Mouse (Mus musculus) heart, postnatal 14 days (tissue): ENCODE results near the gene Acer3. TPM values are rescaled to one million over a fixed set of nuclear protein-coding genes. Genes with fewer than 3 reads are reported as not detected.
A peak's percentile ranks its signal among the peaks of the same experiment; 100 is the strongest.

Experiments
- DNase-seq, 2 experiments: peaks; one replicate each; pipeline ENCODE4 v3.0.0; 2021 to 2022
- intact Hi-C: fragments of 180-260 bp; cut with DNase I; formaldehyde crosslinking; loops from one replicate; pipeline ENCODE4 v1.15.1; 2025
- long read RNA-seq, 2 experiments: library from polyadenylated mRNA; stranded (forward); transcript quantifications; one replicate each; pipeline ENCODE4 v2.0.0; 2021
- total RNA-seq, 2 experiments: library from RNA; stranded (reverse); gene quantifications; 2 replicates each; pipeline ENCODE4 v1.2.3; 2021

The Acer3 gene
- total RNA-seq = 10 to 100 TPM in 1 of 2 experiments, 1 to 10 TPM in 1; 9.9 to 11.3 TPM
- long read RNA-seq, experiment 1, full-length matches to known transcripts = 9 of 9 reads
- long read RNA-seq, experiment 1, partial matches to known transcripts = 0 of 9 reads
- long read RNA-seq, experiment 1, other reads (novel, unspliced or antisense) = 0 of 9 reads
- long read RNA-seq, experiment 2, full-length matches to known transcripts = 5 of 6 reads
- long read RNA-seq, experiment 2, partial matches to known transcripts = 0 of 6 reads
- long read RNA-seq, experiment 2, other reads (novel, unspliced or antisense) = 1 of 6 reads

- intact Hi-C loops = no loop called here
These were observed at the start of gene Acer3 for GRCm38 (mm10) chr7:98321083-98321482. Gene Acer3 (minus strand): TSS chr7:98321208.

DNA sequence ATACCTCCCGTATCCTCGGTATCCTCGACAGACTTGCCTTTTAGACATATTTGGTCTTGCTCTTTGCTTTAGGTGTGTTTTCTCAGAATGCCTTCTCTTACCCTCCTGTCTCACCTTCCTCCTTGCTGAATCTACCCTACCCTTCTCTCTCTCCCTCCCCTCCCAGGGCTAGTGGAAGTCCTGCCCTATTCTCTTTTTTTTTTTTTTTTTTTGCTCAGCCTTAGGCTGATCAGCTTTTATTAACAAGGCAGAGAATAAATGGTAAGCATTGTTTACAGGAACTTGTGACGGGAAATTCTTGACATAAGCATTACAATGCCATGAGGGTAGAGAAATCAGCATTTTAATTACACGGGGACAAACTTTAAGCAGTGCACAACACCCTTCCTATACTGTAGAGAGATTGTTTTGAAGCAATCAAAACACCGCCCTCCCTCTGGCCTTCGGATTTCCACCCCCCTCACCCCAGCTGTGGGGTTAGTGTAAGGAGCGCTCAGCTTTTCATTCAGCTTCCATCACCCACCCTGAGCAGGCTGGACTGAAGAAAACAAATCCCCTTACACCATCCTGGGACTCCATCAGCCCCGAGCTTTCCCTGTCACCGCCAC is 48.9 kb upstream of the Acer3 start:
- intact Hi-C loops = no loop called here
- DNase-seq = no peak

More at GRCm38 (mm10) chr7:98321083-98321482, at the start of gene Acer3:
- DNase-seq = no peak

- no peak for DNase-seq
- intact Hi-C loops = no loop called here
These were observed 40.7 kb upstream of the Acer3 start for GRCm38 (mm10) chr7:98361662-98362061.

DNA sequence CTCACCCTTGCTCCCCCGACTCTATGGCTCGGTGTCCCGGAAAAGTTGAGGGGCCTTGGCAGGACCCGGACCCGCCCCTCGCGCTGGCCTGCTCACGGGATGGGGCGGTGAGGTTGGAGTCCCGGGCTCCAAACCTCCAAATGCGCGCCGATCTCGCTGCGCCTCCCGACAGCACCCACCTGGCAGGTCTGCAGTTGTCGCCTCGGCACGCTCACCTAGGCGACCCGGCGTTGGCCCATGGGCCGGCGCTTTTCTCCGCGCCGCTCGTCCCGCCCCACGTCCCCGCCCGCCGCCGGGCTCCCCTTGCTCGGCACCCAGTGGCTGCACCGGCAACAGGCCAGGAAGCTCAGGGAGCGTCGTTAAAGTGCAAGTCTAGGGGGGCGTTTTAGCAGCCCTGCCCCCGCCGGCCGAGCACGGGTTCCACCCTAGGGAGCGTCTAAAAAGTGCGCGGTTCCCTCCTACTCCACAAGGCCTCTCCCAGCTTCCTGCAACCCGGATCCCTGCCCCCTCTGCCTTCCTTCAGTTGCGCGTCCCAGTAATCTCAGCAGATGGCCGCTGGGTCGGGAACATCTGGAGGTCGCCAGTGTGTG is 40.1 kb upstream of the Acer3 start, which contains the start of gene Tsku:
TSS of gene Tsku (minus strand) at position 266 of the 590 bp plus-strand sequence.
- DNase-seq = peak; percentile 94 to 95
- intact Hi-C loops = no loop called here

DNA sequence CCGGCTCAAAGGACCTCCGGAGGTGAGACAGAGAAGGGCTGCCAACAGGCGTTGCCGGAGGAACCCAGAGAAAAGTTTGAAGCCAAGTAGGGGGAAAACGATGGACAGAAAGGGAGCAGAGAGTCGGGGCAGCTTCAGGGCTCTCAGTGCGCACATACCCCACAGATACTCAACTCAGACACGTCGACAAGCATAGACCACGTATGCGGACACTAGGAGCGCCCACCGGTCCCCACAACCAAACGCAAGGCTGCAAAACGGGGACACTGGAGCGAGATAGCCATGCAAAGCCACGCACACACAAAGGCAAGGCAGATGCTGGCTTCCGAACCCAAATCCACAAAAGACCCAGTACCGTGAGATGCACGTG is 39.6 kb upstream of the Acer3 start:
- no peak for DNase-seq
- intact Hi-C loops = no loop called here

DNA sequence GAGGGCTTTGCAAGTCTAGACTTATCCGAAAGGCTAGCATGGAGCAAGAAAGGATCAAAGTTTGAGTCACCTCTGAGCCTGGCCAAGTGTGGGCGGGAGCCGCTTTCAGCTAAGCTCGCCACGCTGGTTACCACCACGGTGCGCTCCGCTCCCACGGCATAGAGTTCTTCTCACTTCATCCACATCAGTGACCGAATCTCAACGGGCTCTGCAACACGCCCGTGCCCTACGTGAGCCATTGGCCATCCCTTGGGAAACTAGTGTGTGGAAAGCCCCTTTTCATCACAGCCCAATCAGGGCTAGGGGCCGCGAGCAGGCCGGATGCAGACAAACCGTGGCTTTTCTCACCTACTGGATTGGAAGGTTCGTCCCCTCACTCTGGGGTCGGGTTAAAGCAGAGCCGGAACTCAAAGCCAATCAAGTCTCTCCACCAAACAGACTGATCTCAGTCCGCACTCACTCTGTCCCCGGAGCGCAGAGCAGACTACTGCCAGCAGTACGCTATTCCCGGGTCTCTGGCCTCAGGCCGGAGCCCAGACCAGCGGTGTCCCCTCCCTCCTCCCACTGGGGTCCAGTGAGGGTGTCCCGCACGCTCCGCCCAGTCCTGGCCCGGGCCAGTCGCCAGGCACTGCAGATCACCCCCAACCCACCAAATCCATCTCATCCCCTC is 39.1 kb upstream of the Acer3 start:
- intact Hi-C loops = loop anchor here (10.0 kb wide), 1 partner anchor 225 kb away; no protein-coding TSS in a partner anchor
- peak; percentile 53 to 58 for DNase-seq

DNA sequence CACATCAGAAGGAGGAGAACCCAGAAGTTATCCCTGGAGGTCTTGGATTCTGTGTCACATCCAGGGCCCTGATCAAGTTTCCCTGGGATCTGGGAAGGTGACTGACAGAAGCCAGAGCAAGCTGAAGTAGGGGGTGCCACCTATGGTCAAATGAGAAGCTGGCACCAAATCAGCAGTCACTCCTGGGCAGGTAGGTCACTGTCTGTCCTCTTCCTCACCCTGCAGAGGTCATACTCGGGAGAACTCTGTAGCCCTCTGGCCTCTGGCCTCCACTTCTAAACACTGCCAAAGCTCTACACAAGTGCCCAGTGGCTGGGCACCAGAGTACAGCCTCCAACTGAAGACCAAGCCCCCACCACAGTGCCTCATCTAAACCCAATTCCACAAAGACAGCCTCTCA is 37.0 kb upstream of the Acer3 start:
- intact Hi-C loops = loop anchor here (10.0 kb wide), 1 partner anchor 227 kb away; no protein-coding TSS in a partner anchor
- DNase-seq = no peak

DNA sequence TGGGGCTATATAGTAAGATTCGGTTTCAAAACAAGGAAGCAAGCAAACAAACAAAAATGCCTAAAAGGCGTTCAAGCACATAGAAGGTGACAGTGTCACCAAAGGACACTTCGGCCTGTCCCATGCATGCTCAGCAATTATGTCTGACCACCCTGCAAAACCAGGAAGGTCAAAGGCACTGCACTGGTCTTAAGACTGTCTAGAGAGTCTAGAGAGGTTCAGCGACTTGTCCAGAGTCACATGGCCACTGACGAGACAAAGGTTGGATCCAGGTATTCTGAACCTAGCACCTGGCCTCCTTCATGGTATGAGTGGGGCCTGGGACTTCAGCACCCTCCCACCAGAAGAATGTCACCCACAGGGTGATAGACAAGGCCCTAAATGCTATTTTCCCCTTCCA is 36.3 kb upstream of the Acer3 start:
- no peak for DNase-seq

GRCm38 (mm10) chr7:98354921-98355310 is 33.9 kb upstream of the Acer3 start:
- intact Hi-C loops = loop anchor here (10.0 kb wide), 1 partner anchor 230 kb away; no protein-coding TSS in a partner anchor
- DNase-seq = no peak

More for the DNA sequence above, 36.3 kb upstream of the Acer3 start:
- intact Hi-C loops = loop anchor here (10.0 kb wide), 1 partner anchor 227 kb away; no protein-coding TSS in a partner anchor

DNA sequence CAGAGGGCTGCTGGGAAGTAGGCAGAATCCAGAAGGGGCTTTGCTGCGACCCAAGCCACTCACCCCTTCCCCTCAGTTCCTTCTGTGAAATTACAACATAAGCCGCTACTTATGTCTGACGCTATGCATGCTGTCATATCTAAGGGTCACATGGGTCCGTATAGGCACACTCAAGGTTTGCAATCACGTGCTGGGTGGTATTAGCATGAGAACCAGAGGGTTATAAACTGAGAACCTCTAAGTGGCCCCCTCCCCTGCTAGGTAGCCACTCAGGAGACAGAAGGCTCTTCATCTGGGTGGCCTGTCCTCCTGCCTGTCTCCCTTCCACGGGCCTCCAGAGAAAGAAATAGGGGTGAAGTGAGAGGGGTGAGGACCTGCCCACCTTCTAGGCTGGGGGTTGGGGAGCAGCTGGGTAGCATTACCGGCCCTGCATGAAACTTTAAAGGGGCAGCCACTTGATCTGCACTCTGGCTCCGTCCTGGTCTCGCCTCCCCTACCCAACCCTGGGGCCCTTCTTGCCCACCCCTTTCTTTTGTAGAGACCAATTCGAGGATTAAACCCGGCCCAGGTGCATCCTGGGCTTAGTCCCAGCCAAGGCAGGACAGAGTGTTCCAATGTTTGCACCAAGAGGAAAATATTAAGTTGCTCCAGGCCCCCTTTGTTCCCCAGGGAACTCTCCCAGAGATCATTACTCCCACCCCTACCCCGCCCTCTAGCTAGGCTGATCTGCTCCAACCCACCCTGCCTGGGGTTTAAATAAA is 33.3 kb upstream of the Acer3 start:
- intact Hi-C loops = loop anchor here (10.0 kb wide), 1 partner anchor 230 kb away; no protein-coding TSS in a partner anchor
- no peak for DNase-seq

DNA sequence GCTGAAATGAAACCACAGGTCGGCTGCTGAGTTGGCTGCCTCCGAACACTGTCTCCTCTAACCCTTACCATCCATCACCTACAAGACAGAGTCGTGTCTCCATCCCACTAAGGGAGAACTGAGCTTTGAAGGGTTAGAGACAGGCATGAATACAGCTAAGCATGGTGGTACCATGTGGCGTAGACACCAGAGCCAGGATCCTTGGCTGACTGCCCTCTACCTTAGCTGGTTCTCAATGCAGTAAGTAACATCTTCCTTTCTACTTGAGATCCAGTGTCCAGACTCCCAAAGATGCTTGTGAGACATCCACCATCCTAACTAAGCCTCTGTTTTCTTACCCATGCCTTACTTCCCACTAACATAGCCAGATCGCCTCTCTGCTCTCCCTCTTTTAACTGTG is 32.6 kb upstream of the Acer3 start:
- DNase-seq = no peak
- intact Hi-C loops = loop anchor here (10.0 kb wide), 1 partner anchor 231 kb away; no protein-coding TSS in a partner anchor

DNA sequence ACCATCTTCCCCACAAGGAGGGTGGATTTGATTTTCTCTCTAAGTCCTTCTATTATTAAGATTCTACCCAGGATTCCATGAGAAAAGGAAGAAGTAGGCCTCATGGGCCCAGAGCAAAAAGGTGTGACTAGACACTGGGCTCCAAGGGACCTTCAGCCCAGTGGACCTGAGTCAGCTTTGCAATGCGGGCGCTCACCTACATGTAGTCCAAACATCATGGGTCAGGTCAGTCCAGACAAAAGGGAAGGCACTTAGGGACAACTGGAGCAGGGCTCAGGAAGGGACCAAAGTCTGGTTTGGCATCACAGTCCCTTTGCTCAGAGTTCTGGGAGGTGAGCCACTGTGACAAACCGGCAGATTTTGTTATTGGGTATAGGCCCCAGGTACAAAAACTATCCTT is 30.5 kb upstream of the Acer3 start:
- DNase-seq = no peak
- intact Hi-C loops = loop anchor here (10.0 kb wide), 1 partner anchor 233 kb away; no protein-coding TSS in a partner anchor

GRCm38 (mm10) chr7:98349821-98350220 is 28.8 kb upstream of the Acer3 start:
- DNase-seq = no peak
- intact Hi-C loops = loop anchor here (1.0 to 10.0 kb wide), 2 partner anchors 81 to 235 kb away; no protein-coding TSS in a partner anchor

DNA sequence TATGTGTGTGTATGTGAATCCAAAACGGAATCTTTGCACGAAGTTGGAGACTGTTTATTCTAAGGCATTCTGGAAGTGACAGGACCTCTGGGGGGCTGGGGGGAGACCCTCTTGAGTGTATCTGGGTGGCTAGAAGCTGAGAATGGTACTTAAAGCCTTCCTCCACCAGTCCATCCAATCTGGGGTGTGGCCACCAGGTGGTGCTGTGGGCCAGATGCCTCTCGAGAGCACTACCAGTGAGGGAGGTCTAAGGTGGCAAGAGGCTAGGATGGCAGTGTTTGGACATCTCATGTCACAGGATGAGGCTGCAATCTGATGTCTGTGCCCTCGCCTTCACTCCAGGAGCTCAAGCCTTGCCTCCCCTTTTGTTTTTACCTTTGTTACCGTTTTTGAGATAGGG is 28.1 kb upstream of the Acer3 start:
- peak; percentile 88 to 92 for DNase-seq
- intact Hi-C loops = loop anchor here (1.0 kb wide), 1 partner anchor 82 kb away; no protein-coding TSS in a partner anchor

DNA sequence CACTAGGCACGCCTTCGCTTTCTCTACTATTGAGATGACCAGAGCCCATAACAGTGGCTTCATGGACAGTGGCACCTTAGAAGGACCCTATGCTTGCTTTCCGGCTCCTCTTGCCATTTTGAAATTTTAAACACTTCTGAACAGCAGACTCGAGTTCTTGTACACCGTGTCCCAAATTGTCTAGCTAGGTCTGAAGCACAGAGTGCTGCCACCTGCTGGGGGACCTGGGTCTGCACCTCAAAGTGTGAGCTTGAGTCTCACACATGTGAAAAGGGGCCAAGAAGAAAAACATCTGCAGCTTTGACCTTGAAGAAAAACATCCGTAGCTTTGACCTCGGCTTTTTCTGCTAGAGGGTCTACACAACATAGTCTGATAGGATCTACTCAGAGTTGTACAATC is 27.0 kb upstream of the Acer3 start:
- DNase-seq = peak; percentile 75 to 83
- intact Hi-C loops = no loop called here

GRCm38 (mm10) chr7:98347471-98347870 is 26.5 kb upstream of the Acer3 start:
- DNase-seq = no peak
- intact Hi-C loops = no loop called here

DNA sequence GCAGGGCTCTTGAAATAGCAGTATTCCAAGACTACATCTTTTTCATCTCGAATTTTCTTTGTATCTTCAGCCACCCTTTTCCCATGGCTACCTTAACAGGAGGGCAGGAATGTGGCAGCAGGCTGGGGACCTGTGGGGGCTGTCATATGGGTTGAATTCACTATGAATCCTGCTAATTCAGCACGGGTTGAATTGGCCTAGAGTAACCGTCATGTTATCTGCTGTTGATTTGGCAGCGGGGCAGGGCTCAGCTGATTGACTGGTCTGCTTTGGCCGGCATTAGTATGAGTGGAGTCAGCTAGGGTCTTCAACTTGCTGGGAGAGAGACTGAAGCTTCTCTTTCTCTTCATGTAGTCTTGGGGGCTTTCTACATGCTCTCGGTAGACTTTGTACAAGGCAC is 24.0 kb upstream of the Acer3 start:
- intact Hi-C loops = no loop called here
- peak in 1 of 2 experiments; percentile 30 for DNase-seq

GRCm38 (mm10) chr7:98344361-98344760 is 23.4 kb upstream of the Acer3 start:
- intact Hi-C loops = loop anchor here (5.0 kb wide), 1 partner anchor 37 kb away; no protein-coding TSS in a partner anchor
- peak; percentile 53 to 66 for DNase-seq

DNA sequence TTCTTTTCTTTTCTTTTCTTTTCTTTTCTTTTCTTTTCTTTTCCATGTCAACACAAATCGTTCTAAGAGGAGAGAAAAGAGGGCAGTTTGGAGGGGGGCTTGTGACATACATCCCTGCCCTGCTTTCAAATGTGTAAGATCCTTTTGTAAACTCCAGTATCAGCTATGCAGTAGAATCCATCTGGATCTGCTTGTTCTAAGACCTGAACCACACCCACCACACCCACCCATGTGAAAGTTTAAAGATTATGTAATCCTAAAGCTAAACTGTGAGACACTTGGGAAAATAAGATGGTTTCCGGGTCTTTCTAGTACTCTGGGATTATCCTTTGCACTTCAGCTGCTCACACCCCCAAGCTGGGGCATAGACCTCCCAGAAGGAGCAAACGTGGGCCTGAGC is 21.2 kb upstream of the Acer3 start:
- intact Hi-C loops = loop anchor here (5.0 kb wide), 1 partner anchor 35 kb away; no protein-coding TSS in a partner anchor
- no peak for DNase-seq

DNA sequence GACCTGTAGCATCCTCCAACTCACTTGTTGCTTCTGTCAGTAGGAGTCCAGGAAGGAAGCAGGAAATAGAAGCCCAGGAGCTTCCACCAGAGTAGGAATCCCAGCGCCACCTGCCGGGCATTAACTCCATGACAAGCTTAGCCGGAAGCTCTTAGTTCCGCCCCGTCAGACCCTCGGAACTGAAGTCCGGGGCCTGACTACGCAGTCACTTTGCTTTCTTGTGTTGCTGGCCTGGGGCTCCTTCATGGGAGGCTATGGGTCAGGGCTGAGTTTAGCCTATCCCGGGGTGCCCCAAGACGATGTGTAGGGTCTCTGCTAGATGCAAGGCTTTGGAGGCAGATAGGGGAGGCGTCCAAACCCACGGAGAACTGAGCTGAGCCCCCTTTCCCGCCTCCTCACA is 20.5 kb upstream of the Acer3 start:
- DNase-seq = peak; percentile 87 to 92
- intact Hi-C loops = loop anchor here (2.0 to 5.0 kb wide), 2 partner anchors 34 to 187 kb away; no protein-coding TSS in a partner anchor
